Mouse (Mus musculus) liver, embryonic 14.5 days (tissue): ENCODE measurements around the gene Fndc3a.

Experiments
- CTCF ChIP-seq: IDR thresholded peaks from 2 replicates; pipeline ENCODE4 v1.5.1; 2016; ENCODE audit warnings: antibody characterized with exemption, low read depth, control low read depth
- EP300 ChIP-seq: IDR thresholded peaks from 2 replicates; pipeline ENCODE4 v1.6.1; 2016; ENCODE audit warnings: antibody characterized with exemption, low read depth

DNA sequence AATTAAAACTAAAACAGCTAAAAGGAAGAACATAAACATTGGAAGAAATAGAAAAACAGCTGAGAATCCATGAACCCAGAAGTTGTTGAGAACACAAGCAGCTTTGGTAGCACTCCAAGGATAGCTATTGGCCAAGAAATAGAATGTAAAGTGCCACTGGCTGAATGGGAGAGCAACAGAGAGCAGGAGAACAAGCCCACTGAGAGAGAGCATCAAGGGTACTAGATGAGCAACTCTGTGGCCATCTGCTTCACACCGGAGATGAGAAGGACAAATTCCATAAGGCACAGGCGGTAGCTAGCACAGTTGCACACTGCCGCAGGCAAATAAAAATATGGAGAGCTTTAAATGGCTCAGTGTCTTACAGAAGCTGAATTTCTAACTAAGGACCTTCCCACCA is 219.4 kb downstream of the Fndc3a start:
- TF ChIP-seq EP300 (no peak), CTCF (no peak)
